Mouse (Mus musculus): ENCODE results near the gene Nhsl2. TPM values are rescaled to one million over a fixed set of nuclear protein-coding genes. Genes with fewer than 3 reads are reported as not detected.
A peak's percentile ranks its signal among the peaks of the same experiment; 100 is the strongest.

Nhsl2 gene
- polyA plus RNA-seq, 1 experiment from 2014 or later = 1.1 TPM

GRCm38 (mm10) chrX:102066134-102066533 is 216.9 kb downstream of the Nhsl2 start:
- Histone ChIP-seq H3K4me1 (ENCODE audit: insufficient read depth) (no peaks in the 10 kb centered on the region), H3K27me3 (ENCODE audit: insufficient read depth, low read length) (peaks cover 5% of the 10 kb centered on the region; the same call in 1 of the 2 replicates), H3K9ac (replicated peaks) (no peak overlapping the region), H3K9me3 (ENCODE audit: low read length) (no peaks in the 10 kb centered on the region), H3K36me3 (replicated peaks; ENCODE audit: insufficient read depth, low read length) (no peaks in the 10 kb centered on the region), H3K27ac (ENCODE audit: low read depth) (no peak overlapping the region), H3K4me3 (ENCODE audit: low read depth, low read length) (no peak overlapping the region), H3K4me2 (ENCODE audit: low read depth, low read length) (no peak overlapping the region)
- 25% methylated on average over 9 of the region's 9 CpGs for WGBS (ENCODE audit: insufficient replicate concordance)
- TF ChIP-seq CTCF (IDR thresholded peaks at IDR 0.05; ENCODE audit: low read depth) (peak; percentile 84), EP300 (IDR thresholded peaks at IDR 0.05; ENCODE audit: low read depth) (no peak)
- ATAC-seq (no peak), DNase-seq (peak; percentile 60)

GRCm38 (mm10) chrX:102067118-102067517 is 217.9 kb downstream of the Nhsl2 start:
- H3K4me3 ChIP-seq (ENCODE audit: low read depth, low read length) = no peak overlapping the region

GRCm38 (mm10) chrX:102068811-102069540 is 219.8 kb downstream of the Nhsl2 start:
- H3K4me2 ChIP-seq (ENCODE audit: low read depth, low read length) = no peak overlapping the region
- H3K27ac ChIP-seq (ENCODE audit: low read depth) = no peak overlapping the region
- TF ChIP-seq CTCF (IDR thresholded peaks at IDR 0.05; ENCODE audit: low read depth) (no peak), EP300 (IDR thresholded peaks at IDR 0.05; ENCODE audit: low read depth) (no peak)
- no peaks in the 10 kb centered on the region for H3K4me1 ChIP-seq (ENCODE audit: insufficient read depth)
- H3K27me3 ChIP-seq (ENCODE audit: insufficient read depth, low read length) = peaks cover 5% of the 10 kb centered on the region; the same call in 1 of the 2 replicates
- ATAC-seq (no peak), DNase-seq (no peak)
- H3K4me3 ChIP-seq (ENCODE audit: low read depth, low read length) = no peak overlapping the region
- no peaks in the 10 kb centered on the region for H3K36me3 ChIP-seq (replicated peaks; ENCODE audit: insufficient read depth, low read length)
- H3K9me3 ChIP-seq (ENCODE audit: low read length) = no peaks in the 10 kb centered on the region
- 81% methylated on average over 24 of the region's 24 CpGs for WGBS (ENCODE audit: insufficient replicate concordance)
- H3K9ac ChIP-seq (replicated peaks) = no peak overlapping the region

More at GRCm38 (mm10) chrX:102067118-102067517, 217.9 kb downstream of the Nhsl2 start:
- WGBS (ENCODE audit: insufficient replicate concordance) = 65% methylated on average over 6 of the region's 6 CpGs
- DNase-seq (no peak), ATAC-seq (no peak)
- Histone ChIP-seq H3K4me1 (ENCODE audit: insufficient read depth) (no peaks in the 10 kb centered on the region), H3K27ac (ENCODE audit: low read depth) (no peak overlapping the region), H3K9me3 (ENCODE audit: low read length) (no peaks in the 10 kb centered on the region), H3K9ac (replicated peaks) (no peak overlapping the region), H3K4me2 (ENCODE audit: low read depth, low read length) (no peak overlapping the region), H3K27me3 (ENCODE audit: insufficient read depth, low read length) (peaks cover 5% of the 10 kb centered on the region; the same call in 1 of the 2 replicates), H3K36me3 (replicated peaks; ENCODE audit: insufficient read depth, low read length) (no peaks in the 10 kb centered on the region)
- no peak for TF ChIP-seq EP300 (IDR thresholded peaks at IDR 0.05; ENCODE audit: low read depth)

GRCm38 (mm10) chrX:102070591-102071471 is 221.6 kb downstream of the Nhsl2 start, which contains the start of gene Rtl5:
Gene Rtl5, minus strand, starts transcription at chrX:102071304.
- 25% methylated on average over 55 of the region's 61 CpGs for WGBS (ENCODE audit: insufficient replicate concordance)
- DNase-seq (peak; percentile 58), ATAC-seq (peak; percentile 49; the same call in 1 of the 2 replicates)
- H3K27ac ChIP-seq (ENCODE audit: low read depth) = no peak within 1 kb of the TSS
- H3K9me3 ChIP-seq (ENCODE audit: low read length) = no peaks in the 10 kb centered on the region
- peak within 1 kb of the TSS; percentile 38 for H3K9ac ChIP-seq (replicated peaks)
- peaks cover 5% of the 10 kb centered on the region; the same call in 1 of the 2 replicates for H3K27me3 ChIP-seq (ENCODE audit: insufficient read depth, low read length)
- peak within 1 kb of the TSS; percentile 70 for H3K4me2 ChIP-seq (ENCODE audit: low read depth, low read length)
- no peaks in the 10 kb centered on the region for H3K4me1 ChIP-seq (ENCODE audit: insufficient read depth)
- H3K36me3 ChIP-seq (replicated peaks; ENCODE audit: insufficient read depth, low read length) = no peaks in the 10 kb centered on the region
- no peak for TF ChIP-seq CTCF (IDR thresholded peaks at IDR 0.05; ENCODE audit: low read depth)
- TF ChIP-seq EP300 (IDR thresholded peaks at IDR 0.05; ENCODE audit: low read depth) = no peak
- peak within 1 kb of the TSS; percentile 46 for H3K4me3 ChIP-seq (ENCODE audit: low read depth, low read length)

- DNase-seq (no peak), ATAC-seq (no peak)
- H3K4me1 ChIP-seq (ENCODE audit: insufficient read depth) = no peaks in the 10 kb centered on the region
- 25% methylated on average over 2 of the region's 2 CpGs for WGBS (ENCODE audit: insufficient replicate concordance)
- H3K9ac ChIP-seq (replicated peaks) = no peak overlapping the region
- H3K27ac ChIP-seq (ENCODE audit: low read depth) = no peak overlapping the region
- H3K27me3 ChIP-seq (ENCODE audit: insufficient read depth, low read length) = peaks cover 5% of the 10 kb centered on the region; the same call in 1 of the 2 replicates
- no peaks in the 10 kb centered on the region for H3K36me3 ChIP-seq (replicated peaks; ENCODE audit: insufficient read depth, low read length)
- H3K9me3 ChIP-seq (ENCODE audit: low read length) = no peaks in the 10 kb centered on the region
- TF ChIP-seq EP300 (IDR thresholded peaks at IDR 0.05; ENCODE audit: low read depth) (no peak), CTCF (IDR thresholded peaks at IDR 0.05; ENCODE audit: low read depth) (no peak)
- H3K4me2 ChIP-seq (ENCODE audit: low read depth, low read length) = peak overlapping the region; percentile 70
- peak overlapping the region; percentile 46; the same call in 1 of the 2 replicates for H3K4me3 ChIP-seq (ENCODE audit: low read depth, low read length)
These were observed 222.3 kb downstream of the Nhsl2 start for GRCm38 (mm10) chrX:102071517-102071916.

Measured in liver, postnatal 0 days (tissue).